Mouse (Mus musculus) midbrain, embryonic 14.5 days (tissue): ENCODE results near the gene Hist1h4j. TPM values are rescaled to one million over a fixed set of nuclear protein-coding genes. Genes with fewer than 3 reads are reported as not detected.

Experiments used
- ATAC-seq: fragments of 200-750 bp; cut with Nextera tagmentation; 2 replicates; pipeline ENCODE4 v1.8.0; 2017; ENCODE audit warnings: moderate number of reproducible peaks, moderate library complexity; ENCODE audit not compliant: low FRiP score, low TSS enrichment
- DNase-seq: peaks from one replicate; pipeline ENCODE4 v3.0.0-alpha.2; 2015
- H3K27ac ChIP-seq: fragments of 300-500 bp; sonication (generic); replicated peaks from 2 replicates; pipeline ENCODE4 v1.5.1; 2014; ENCODE audit warnings: mild to moderate bottlenecking, low read depth, low read length, moderate library complexity
- H3K27me3 ChIP-seq: fragments of 300-500 bp; sonication (generic); 2 replicates; pipeline ENCODE4 v1.6.1; 2014; ENCODE audit warnings: low read length, control low read depth, mixed read lengths; ENCODE audit not compliant: control insufficient read depth, insufficient read depth
- H3K36me3 ChIP-seq: fragments of 300-500 bp; sonication (generic); 2 replicates; pipeline ENCODE4 v1.6.1; 2014; ENCODE audit warnings: low read length, control low read depth; ENCODE audit not compliant: control insufficient read depth, insufficient read depth
- H3K4me1 ChIP-seq: fragments of 300-500 bp; sonication (generic); 2 replicates; pipeline ENCODE4 v1.6.1; 2014; ENCODE audit warnings: mild to moderate bottlenecking, antibody characterized with exemption, low read length, control low read depth; ENCODE audit not compliant: control insufficient read depth, insufficient read depth
- H3K4me2 ChIP-seq: fragments of 300-500 bp; sonication (generic); 2 replicates; pipeline ENCODE4 v1.6.1; 2014; ENCODE audit warnings: mild to moderate bottlenecking, low read length, moderate library complexity
- H3K4me3 ChIP-seq: fragments of 300-500 bp; sonication (generic); replicated peaks from 2 replicates; pipeline ENCODE4 v1.5.1; 2014; ENCODE audit warnings: low read depth, low read length
- H3K9ac ChIP-seq: fragments of 300-500 bp; sonication (generic); replicated peaks from 2 replicates; pipeline ENCODE4 v1.6.1; 2014; ENCODE audit warnings: mild to moderate bottlenecking, low read length, moderate library complexity
- H3K9me3 ChIP-seq: fragments of 300-500 bp; sonication (generic); 2 replicates; pipeline ENCODE4 v1.6.1; 2016; ENCODE audit warnings: low read length, control low read depth, mixed read lengths; ENCODE audit not compliant: control insufficient read depth
- WGBS: fragments of 180-500 bp; shearing (Covaris S2); extraction: QIAGEN DNeasy Blood & Tissue Kit; methylation state at CpG from one replicate; pipeline ENCODE4 v1.1.7; 2014; 5-methylcytosine and 5-hydroxymethylcytosine counted together
- microRNA-seq: library from miRNA; unstranded; fragments of <30 nt; microRNA quantifications from one replicate; pipeline ENCODE4, GENCODE M21; 2016
- polyA plus RNA-seq: library from polyadenylated mRNA; unstranded; fragments of >200 nt; fragmentation: Nextera tagmentation; extraction: Ambion mirVana; gene quantifications from 2 replicates; pipeline ENCODE4 v1.2.1, GENCODE M21; 2014

The Hist1h4j gene
- polyA plus RNA-seq, 1 experiment from 2014 or later, result 0.66 TPM

- H3K36me3 ChIP-seq, result no peaks in the 10 kb centered on the region
- H3K4me3 ChIP-seq, result no peak overlapping the region
- H3K9ac ChIP-seq, result no peak overlapping the region
- no peaks in the 10 kb centered on the region for H3K27me3 ChIP-seq
- no peak for DNase-seq
- peak overlapping the region; percentile 49 for H3K27ac ChIP-seq
- H3K4me1 ChIP-seq, result peaks cover 28% of the 10 kb centered on the region
- no peak for ATAC-seq
- H3K9me3 ChIP-seq, result no peaks in the 10 kb centered on the region
- WGBS, result 15% methylated on average over 6 of the region's 6 CpGs
- H3K4me2 ChIP-seq, result peak overlapping the region; percentile 75
These were observed 49.4 kb downstream of the Hist1h4j start for GRCm38 (mm10) chr13:21784311-21784710.

Small RNA genes within 50 kb of the gene (microRNA-seq; reads per million reads assigned to microRNA genes)
- not detected for gene Gm44357
- gene Gm44367, result not detected
- not detected for gene Gm44454

Other genes with a start within 250 kb of the Hist1h4j start
- 0.34 and 0.54 TPM in 2 replicates for gene AK157302, start 239.8 kb upstream of the Hist1h4j start, polyA plus RNA-seq
- 4.7 and 6.6 TPM in 2 replicates for gene Gm11273, start 233.6 kb upstream of the Hist1h4j start, polyA plus RNA-seq
- gene Zkscan8, start 203.9 kb upstream of the Hist1h4j start, polyA plus RNA-seq, result 6.1 and 10.9 TPM in 2 replicates
- 0.07 and 0.20 TPM in 2 replicates for gene Olfr1366, start 192.3 kb upstream of the Hist1h4j start, polyA plus RNA-seq
- 0.05 and 0.13 TPM in 2 replicates for gene Olfr1535, start 175.2 kb upstream of the Hist1h4j start, polyA plus RNA-seq
- not detected in 2 replicates for gene Olfr1364, start 153.3 kb upstream of the Hist1h4j start, polyA plus RNA-seq
- gene Olfr1362, start 121.0 kb upstream of the Hist1h4j start, polyA plus RNA-seq, result not detected in 2 replicates
- gene Olfr11, start 92.5 kb upstream of the Hist1h4j start, polyA plus RNA-seq, result not detected in 2 replicates
- not detected in 2 replicates for gene Olfr1361, start 71.7 kb upstream of the Hist1h4j start, polyA plus RNA-seq
- not detected in 2 replicates for gene Olfr1360, start 57.7 kb upstream of the Hist1h4j start, polyA plus RNA-seq
- gene Olfr1359, start 37.0 kb upstream of the Hist1h4j start, polyA plus RNA-seq, result not detected in 2 replicates
- 1.2 TPM in 1 of 2 replicates, not detected in the other for gene Hist1h2bl, start 18.9 kb upstream of the Hist1h4j start, polyA plus RNA-seq
- gene Hist1h2ai, start 18.6 kb upstream of the Hist1h4j start, polyA plus RNA-seq, result 13.6 and 22.1 TPM in 2 replicates
- gene Hist1h3h, start 17.4 kb upstream of the Hist1h4j start, polyA plus RNA-seq, result 2.9 and 6.0 TPM in 2 replicates
- gene Hist1h2bm, start 13.0 kb upstream of the Hist1h4j start, polyA plus RNA-seq, result 1.1 and 1.4 TPM in 2 replicates
- 2.3 TPM in 1 of 2 replicates, not detected in the other for gene Hist1h4k, start 15.4 kb downstream of the Hist1h4j start, polyA plus RNA-seq
- gene Hist1h2ak, start 18.8 kb downstream of the Hist1h4j start, polyA plus RNA-seq, result 2.4 and 4.4 TPM in 2 replicates
- 1.0 and 1.6 TPM in 2 replicates for gene Hist1h2bn, start 19.1 kb downstream of the Hist1h4j start, polyA plus RNA-seq
- 1.8 and 4.0 TPM in 2 replicates for gene Hist1h1b, start 45.6 kb downstream of the Hist1h4j start, polyA plus RNA-seq
- 49.4 and 58.4 TPM in 2 replicates for gene Hist1h3i, start 48.3 kb downstream of the Hist1h4j start, polyA plus RNA-seq
- gene Hist1h2an, start 52.2 kb downstream of the Hist1h4j start, polyA plus RNA-seq, result 3.1 TPM in 1 of 2 replicates, not detected in the other
- gene Hist1h2bp, start 52.4 kb downstream of the Hist1h4j start, polyA plus RNA-seq, result not detected in 2 replicates
- gene Hist1h2bq, start 75.1 kb downstream of the Hist1h4j start, polyA plus RNA-seq, result 4.2 and 4.5 TPM in 2 replicates
- not detected in 2 replicates for gene Hist1h2ao, start 75.4 kb downstream of the Hist1h4j start, polyA plus RNA-seq
- gene Hist1h4m, start 76.7 kb downstream of the Hist1h4j start, polyA plus RNA-seq, result not detected in 2 replicates
- gene Hist1h4n, start 97.1 kb downstream of the Hist1h4j start, polyA plus RNA-seq, result 5.7 and 9.6 TPM in 2 replicates
- 613 and 855 TPM in 2 replicates for gene Hist1h2ap, start 98.4 kb downstream of the Hist1h4j start, polyA plus RNA-seq
- 4.0 and 4.1 TPM in 2 replicates for gene Hist1h2br, start 98.7 kb downstream of the Hist1h4j start, polyA plus RNA-seq
- 16.8 and 18.2 TPM in 2 replicates for gene Zfp184, start 210.0 kb downstream of the Hist1h4j start, polyA plus RNA-seq
- gene Pom121l2, start 246.1 kb downstream of the Hist1h4j start, polyA plus RNA-seq, result not detected in 2 replicates